Mouse (Mus musculus) ES-E14 (cell line): ENCODE measurements around the gene Slc25a39. TPM values are rescaled to one million over a fixed set of nuclear protein-coding genes. Genes with fewer than 3 reads are reported as not detected.

Experiments
- DNase-seq: peaks from one replicate; pipeline ENCODE4 v3.0.0-alpha.2; 2013; ENCODE audit warnings: low read depth, low spot score
- H3K27ac ChIP-seq: 2 replicates; pipeline ENCODE4 v1.5.1; 2012; ENCODE audit warnings: low read depth, mild to moderate bottlenecking, low read length, moderate library complexity, mixed read lengths; ENCODE audit not compliant: poor library complexity, insufficient read depth, severe bottlenecking
- H3K36me3 ChIP-seq: 2 replicates; pipeline ENCODE4 v1.6.1; 2012; ENCODE audit warnings: mild to moderate bottlenecking, low read length, moderate library complexity, mixed read lengths; ENCODE audit not compliant: control insufficient read depth, poor library complexity, insufficient read depth, severe bottlenecking
- H3K4me1 ChIP-seq, 2 experiments: fragments of 150-350 bp in 1 of 2; sonication (generic) in 1 of 2; 2 replicates each; pipeline ENCODE4 v1.6.1; 2012; ENCODE audit warnings: low read length in 2 of 2, mild to moderate bottlenecking in 1 of 2, mixed read lengths in 1 of 2; ENCODE audit not compliant: control insufficient read depth in 2 of 2, insufficient read depth in 2 of 2, poor library complexity in 1 of 2
- H3K4me3 ChIP-seq, 2 experiments: fragments of 150-350 bp in 1 of 2; sonication (generic) in 1 of 2; 2 replicates each; pipeline ENCODE4 v1.5.1; 2012; ENCODE audit warnings: low read length in 2 of 2, low read depth in 1 of 2, mild to moderate bottlenecking in 1 of 2, mixed read lengths in 1 of 2; ENCODE audit not compliant: insufficient read depth in 1 of 2, poor library complexity in 1 of 2, severe bottlenecking in 1 of 2
- H3K9ac ChIP-seq: 2 replicates; pipeline ENCODE4 v1.6.1; 2012; ENCODE audit warnings: low read depth, mild to moderate bottlenecking, low read length, mixed read lengths; ENCODE audit not compliant: poor library complexity, insufficient read depth, severe bottlenecking
- H3K9me3 ChIP-seq: fragments of 150-350 bp; sonication (generic); 2 replicates; pipeline ENCODE4 v1.6.1; 2012; ENCODE audit warnings: low read depth, mild to moderate bottlenecking, low read length; ENCODE audit not compliant: control insufficient read depth, insufficient read depth
- CHD2 ChIP-seq: IDR thresholded peaks from 2 replicates; pipeline ENCODE4 v1.6.1; 2014; ENCODE audit warnings: mild to moderate bottlenecking, low read depth, low read length, inconsistent platforms
- HCFC1 ChIP-seq: IDR thresholded peaks from 2 replicates; pipeline ENCODE4 v1.6.1; 2012; ENCODE audit warnings: low read length, inconsistent platforms, borderline replicate concordance; ENCODE audit not compliant: insufficient read depth
- MAFK ChIP-seq: IDR thresholded peaks from 2 replicates; pipeline ENCODE4 v1.6.1; 2014; ENCODE audit warnings: mild to moderate bottlenecking, low read depth, low read length, inconsistent platforms; ENCODE audit not compliant: insufficient read depth
- ZC3H11A ChIP-seq: IDR thresholded peaks from 2 replicates; pipeline ENCODE4 v1.6.1; 2012; ENCODE audit warnings: low read depth, mild to moderate bottlenecking, inconsistent platforms, low read length, borderline replicate concordance
- ZNF384 ChIP-seq: IDR thresholded peaks from 2 replicates; pipeline ENCODE4 v1.6.1; 2012; ENCODE audit warnings: low read depth, low read length, inconsistent platforms
- in situ Hi-C, 2 experiments: fragments of 600-800 bp; cut with MboI; formaldehyde crosslinking; loops; one replicate each; pipeline ENCODE4 v1.15.1; 2025; ENCODE audit warnings: low sequenced_read_pairs in 2 of 2, inconsistent platforms in 1 of 2; ENCODE audit not compliant: unreplicated experiment in 2 of 2
- total RNA-seq: library from RNA; depleted of rRNA; stranded (reverse); fragments of 300-350 nt; gene quantifications from 2 replicates; pipeline ENCODE4 v1.2.3, GENCODE M21; 2012

The Slc25a39 gene
- total RNA-seq, 1 experiment, result 152 TPM

DNA sequence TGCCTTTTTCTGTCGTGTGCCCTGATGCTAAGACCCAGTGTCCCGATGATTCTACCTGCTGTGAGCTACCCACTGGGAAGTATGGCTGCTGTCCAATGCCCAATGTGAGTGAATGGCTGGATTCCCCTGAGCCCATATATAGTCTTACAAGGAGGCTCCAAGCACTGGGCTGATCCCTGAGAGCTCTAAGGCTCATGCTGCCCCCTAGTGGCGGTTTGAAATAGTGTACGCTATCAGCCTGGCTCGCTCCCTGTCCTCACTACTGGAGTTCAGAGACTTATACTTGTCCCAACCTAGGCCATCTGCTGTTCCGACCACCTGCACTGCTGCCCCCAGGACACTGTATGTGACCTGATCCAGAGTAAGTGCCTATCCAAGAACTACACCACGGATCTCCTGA lies 26.7 kb upstream of the Slc25a39 start:
- in situ Hi-C loops, result loop anchor here in 1 of 2 experiments (10.0 kb wide), 1 partner anchor 110 kb away; no protein-coding TSS in a partner anchor
- Histone ChIP-seq H3K36me3 (peaks cover 33% of the 10 kb centered on the region), H3K27ac (no peak overlapping the region), H3K9me3 (no peaks in the 10 kb centered on the region), H3K4me1 (peaks cover 0 to 10% of the 10 kb centered on the region in 2 experiments; a peak in 3 of 4 replicates), H3K4me3 (no peak overlapping the region), H3K9ac (no peak overlapping the region)
- 0 out of 2 replicates have a peak, but pooled peaks have one; percentile 39 for TF ChIP-seq ZC3H11A
- TF ChIP-seq CHD2, result no peak
- DNase-seq, result peak; percentile 88

DNA sequence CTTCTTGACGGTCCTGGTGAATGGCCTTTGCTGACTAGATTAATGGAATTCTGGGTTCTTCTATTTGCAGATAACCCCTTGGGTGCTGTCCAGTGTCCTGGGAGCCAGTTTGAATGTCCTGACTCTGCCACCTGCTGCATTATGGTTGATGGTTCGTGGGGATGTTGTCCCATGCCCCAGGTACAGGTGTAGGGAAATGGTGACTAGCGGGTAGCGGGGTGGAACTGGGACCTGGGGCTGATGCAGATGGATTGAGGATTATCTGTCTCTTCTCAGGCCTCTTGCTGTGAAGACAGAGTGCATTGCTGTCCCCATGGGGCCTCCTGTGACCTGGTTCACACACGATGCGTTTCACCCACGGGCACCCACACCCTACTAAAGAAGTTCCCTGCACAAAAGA lies 26.1 kb upstream of the Slc25a39 start:
- Histone ChIP-seq H3K9me3 (no peaks in the 10 kb centered on the region), H3K4me3 (no peak overlapping the region), H3K27ac (no peak overlapping the region), H3K4me1 (peaks cover 0 to 11% of the 10 kb centered on the region in 2 experiments; a peak in 3 of 4 replicates), H3K9ac (no peak overlapping the region), H3K36me3 (peaks cover 33% of the 10 kb centered on the region)
- no peak for TF ChIP-seq CHD2
- no peak for TF ChIP-seq HCFC1
- no peak for TF ChIP-seq ZC3H11A
- TF ChIP-seq MAFK, result no peak
- TF ChIP-seq ZNF384, result no peak
- no peak for DNase-seq
- in situ Hi-C loops, result loop anchor here in 1 of 2 experiments (10.0 kb wide), 1 partner anchor 109 kb away; no protein-coding TSS in a partner anchor

DNA sequence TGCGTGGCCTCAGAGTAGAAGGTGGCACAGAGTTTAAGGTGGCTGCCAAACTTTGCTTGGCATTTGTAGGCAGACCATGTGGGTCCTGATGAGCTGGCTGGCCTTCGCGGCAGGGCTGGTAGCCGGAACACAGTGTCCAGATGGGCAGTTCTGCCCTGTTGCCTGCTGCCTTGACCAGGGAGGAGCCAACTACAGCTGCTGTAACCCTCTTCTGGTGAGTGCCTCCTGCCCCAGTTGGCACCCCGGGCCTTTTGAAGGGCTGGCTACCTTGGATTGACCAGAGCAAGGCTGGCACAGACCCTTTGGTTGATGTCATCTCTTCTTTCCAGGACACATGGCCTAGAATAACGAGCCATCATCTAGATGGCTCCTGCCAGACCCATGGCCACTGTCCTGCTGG lies 25.1 kb upstream of the Slc25a39 start:
- no peak for DNase-seq
- H3K36me3 ChIP-seq, result peaks cover 33% of the 10 kb centered on the region
- H3K4me1 ChIP-seq, result peaks cover 0 to 11% of the 10 kb centered on the region in 2 experiments; a peak in 3 of 4 replicates
- TF ChIP-seq ZNF384, result no peak
- TF ChIP-seq ZC3H11A, result no peak
- TF ChIP-seq HCFC1, result no peak
- no peak for TF ChIP-seq CHD2
- TF ChIP-seq MAFK, result no peak
- no peak overlapping the region for H3K9ac ChIP-seq
- H3K27ac ChIP-seq, result no peak overlapping the region
- H3K9me3 ChIP-seq, result no peaks in the 10 kb centered on the region
- in situ Hi-C loops, result loop anchor here in 1 of 2 experiments (10.0 kb wide), 1 partner anchor 108 kb away; no protein-coding TSS in a partner anchor
- no peak overlapping the region for H3K4me3 ChIP-seq

DNA sequence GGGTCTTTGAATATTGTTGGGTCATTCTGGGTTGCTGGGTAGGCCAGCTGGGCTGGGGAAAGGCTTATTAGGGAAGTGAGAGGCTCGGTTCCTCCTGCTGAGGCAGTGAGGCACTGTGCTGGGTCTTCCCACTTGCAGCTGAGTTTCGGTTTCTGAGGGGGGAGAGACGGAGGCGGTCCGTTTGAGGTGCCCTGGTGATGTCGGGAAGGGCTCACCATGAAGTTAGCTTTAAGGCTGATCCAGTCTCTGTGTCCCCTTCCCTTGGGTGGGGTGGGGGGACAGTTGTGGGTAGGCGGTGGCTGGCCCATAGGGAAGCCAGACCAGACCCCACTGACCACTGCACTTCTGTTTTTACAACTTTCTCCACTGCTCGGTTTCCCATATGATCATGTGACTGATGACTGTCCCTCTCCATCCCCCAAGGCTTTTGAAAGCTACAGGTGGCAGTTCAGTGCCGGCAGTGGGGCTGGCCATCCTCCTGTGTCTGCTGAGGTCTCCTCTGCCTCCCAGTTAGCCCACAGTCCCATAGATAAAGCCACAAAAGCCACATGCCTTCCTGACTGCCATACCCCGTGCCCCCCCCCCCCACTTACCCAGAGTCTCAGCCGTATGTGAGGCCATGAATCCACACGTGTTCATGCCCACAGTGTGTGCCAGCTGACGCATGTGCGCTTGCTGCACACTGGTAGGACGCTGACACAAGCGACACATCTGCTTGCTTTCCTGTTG lies 24.5 kb upstream of the Slc25a39 start:
- Histone ChIP-seq H3K4me3 (no peak overlapping the region), H3K9me3 (no peaks in the 10 kb centered on the region), H3K4me1 (peaks cover 0 to 11% of the 10 kb centered on the region in 2 experiments; a peak in 3 of 4 replicates), H3K9ac (no peak overlapping the region), H3K27ac (no peak overlapping the region), H3K36me3 (peaks cover 33% of the 10 kb centered on the region)
- no peak for TF ChIP-seq MAFK
- TF ChIP-seq HCFC1, result no peak
- no peak for TF ChIP-seq ZNF384
- no peak for TF ChIP-seq ZC3H11A
- no peak for TF ChIP-seq CHD2
- no peak for DNase-seq
- in situ Hi-C loops, result loop anchor here in 1 of 2 experiments (10.0 kb wide), 1 partner anchor 107 kb away; no protein-coding TSS in a partner anchor
